Mouse (Mus musculus) liver, postnatal 0 days (tissue): ENCODE data around the gene Myo5c.

Experiments
- CTCF ChIP-seq: sonication (generic); IDR thresholded peaks from 2 replicates; pipeline ENCODE4 v1.5.1; 2016; ENCODE audit warnings: antibody characterized with exemption, low read depth
- EP300 ChIP-seq: IDR thresholded peaks from 2 replicates; pipeline ENCODE4 v1.6.1; 2016; ENCODE audit warnings: antibody characterized with exemption, low read depth, mild to moderate bottlenecking

DNA sequence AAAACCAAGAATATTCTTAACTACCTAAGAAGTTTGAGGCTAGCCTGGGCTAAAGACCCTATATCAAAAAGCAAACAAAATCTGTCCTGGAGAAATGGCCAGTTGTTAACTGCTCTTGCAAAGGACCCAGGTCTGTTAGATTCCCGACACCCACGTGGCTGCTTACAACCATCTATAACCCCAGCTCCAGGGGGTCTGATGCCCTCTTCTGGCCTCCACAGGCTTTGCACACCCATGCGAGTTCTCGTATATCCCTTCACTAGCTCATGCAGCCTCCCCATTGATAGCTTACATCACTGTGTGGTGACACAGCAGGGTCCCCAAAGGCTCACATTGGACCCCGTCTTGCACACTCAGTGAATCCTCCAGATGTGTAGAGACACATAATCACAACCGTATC, 53.5 kb downstream of the Myo5c start:
- TF ChIP-seq EP300 (no peak), CTCF (no peak)
